Mouse (Mus musculus) hindbrain, postnatal 0 days (tissue): Measurements from ENCODE around the gene Dnajc30. TPM values are rescaled to one million over a fixed set of nuclear protein-coding genes. Genes with fewer than 3 reads are reported as not detected.

Experiments
- ATAC-seq: fragments of 200-750 bp; cut with Nextera tagmentation; 2 replicates; pipeline ENCODE4 v1.8.0; 2017; ENCODE audit warnings: mild to moderate bottlenecking, moderate TSS enrichment, moderate library complexity
- DNase-seq: peaks from one replicate; pipeline ENCODE4 v3.0.0-alpha.2; 2015; ENCODE audit warnings: low spot score
- H3K27ac ChIP-seq: fragments of 300-500 bp; sonication (generic); 2 replicates; pipeline ENCODE4 v1.5.1; 2014; ENCODE audit warnings: mild to moderate bottlenecking
- H3K27me3 ChIP-seq: fragments of 300-500 bp; sonication (generic); 2 replicates; pipeline ENCODE4 v1.6.1; 2014; ENCODE audit warnings: low read length, mixed read lengths; ENCODE audit not compliant: insufficient read depth
- H3K36me3 ChIP-seq: fragments of 300-500 bp; sonication (generic); 2 replicates; pipeline ENCODE4 v1.6.1; 2014; ENCODE audit warnings: low read length, mixed read lengths; ENCODE audit not compliant: insufficient read depth
- H3K4me1 ChIP-seq: fragments of 300-500 bp; sonication (generic); 2 replicates; pipeline ENCODE4 v1.6.1; 2014; ENCODE audit warnings: antibody characterized with exemption, low read length, mixed read lengths; ENCODE audit not compliant: insufficient read depth
- H3K4me2 ChIP-seq: fragments of 300-500 bp; sonication (generic); 2 replicates; pipeline ENCODE4 v1.6.1; 2014; ENCODE audit warnings: low read depth, mild to moderate bottlenecking, low read length, moderate library complexity, mixed read lengths
- H3K4me3 ChIP-seq: fragments of 300-500 bp; sonication (generic); 2 replicates; pipeline ENCODE4 v1.5.1; 2014; ENCODE audit warnings: low read length
- H3K9ac ChIP-seq: fragments of 300-500 bp; sonication (generic); replicated peaks from 2 replicates; pipeline ENCODE4 v1.6.1; 2014; ENCODE audit warnings: mild to moderate bottlenecking, low read length, moderate library complexity, mixed read lengths
- H3K9me3 ChIP-seq: fragments of 300-500 bp; sonication (generic); 2 replicates; pipeline ENCODE4 v1.6.1; 2016; ENCODE audit warnings: low read length, mixed read lengths
- CTCF ChIP-seq: IDR thresholded peaks from 2 replicates; pipeline ENCODE4 v1.5.1; 2016; ENCODE audit warnings: antibody characterized with exemption, control low read depth, low read depth
- WGBS: fragments of 180-500 bp; shearing (Covaris S2); extraction: QIAGEN DNeasy Blood & Tissue Kit; methylation state at CpG from one replicate; pipeline ENCODE4 v1.1.7; 2014; 5-methylcytosine and 5-hydroxymethylcytosine counted together
- polyA plus RNA-seq: library from polyadenylated mRNA; unstranded; fragments of >200 nt; fragmentation: Nextera tagmentation; extraction: Ambion mirVana; gene quantifications from 2 replicates; pipeline ENCODE4 v1.2.1, GENCODE M21; 2015
- total RNA-seq: library from RNA; depleted of rRNA; stranded (reverse); fragments of >200 nt; gene quantifications from 2 replicates; pipeline ENCODE4 v1.2.3, GENCODE M21; 2014; rRNA removed

Dnajc30 gene
- total and polyA plus RNA-seq, 2 experiments from 2014 or later, result 14.7 to 43.4 TPM

DNA sequence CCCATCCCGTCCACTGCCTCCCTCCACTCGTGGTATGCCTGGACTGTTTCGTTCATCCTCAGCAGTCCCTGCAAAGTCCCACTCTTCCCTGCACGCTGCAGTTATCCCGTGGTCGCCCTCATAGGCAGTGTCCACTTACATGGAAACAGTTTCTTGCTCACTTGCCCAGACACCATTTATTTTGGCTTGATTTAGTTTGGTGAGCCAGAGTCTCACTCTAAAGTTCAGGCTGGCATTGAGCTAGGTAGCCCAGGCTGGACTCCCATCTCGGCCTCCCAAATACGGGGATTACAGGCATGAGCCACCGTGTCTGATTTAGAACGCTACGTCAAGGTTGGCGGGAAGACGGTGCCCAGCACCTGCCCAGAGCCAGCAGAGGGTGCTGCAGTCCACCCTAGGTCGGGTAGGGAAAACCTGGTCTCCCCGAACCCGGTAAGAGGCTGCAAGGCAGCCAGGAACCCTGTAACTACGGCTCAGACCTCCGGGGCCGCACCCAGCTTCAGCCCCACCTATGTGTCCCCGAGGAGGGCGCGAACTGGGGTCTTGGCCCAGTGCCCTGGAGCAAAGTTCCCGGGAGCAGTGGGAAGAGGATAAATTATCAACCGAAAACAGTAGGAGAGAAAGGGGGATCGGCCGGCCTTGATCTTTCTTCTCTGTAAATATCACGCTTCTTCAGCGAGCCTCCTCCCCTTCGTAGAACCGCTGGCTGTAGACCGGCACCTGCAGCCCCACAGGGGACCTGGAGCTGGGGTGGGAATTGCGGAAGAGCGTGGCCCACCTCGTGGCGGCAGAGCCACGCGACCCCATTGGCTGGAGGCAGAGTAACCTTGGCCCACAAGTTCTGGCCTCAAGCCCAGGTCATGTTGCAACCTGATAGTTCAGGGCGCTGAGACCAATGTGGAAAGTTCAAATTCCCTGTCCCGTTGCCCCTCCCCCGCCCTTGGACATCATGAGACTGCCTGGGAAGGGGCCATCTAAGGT is 43.8 kb downstream of the Dnajc30 start:
- DNase-seq, result peak; percentile 68
- Histone ChIP-seq H3K4me3 (peak overlapping the region; percentile 46; the same call in 1 of the 2 replicates), H3K4me1 (0 out of 2 replicates have a peak, but pooled peaks cover 5% of the 10 kb centered on the region), H3K27me3 (peaks cover 30% of the 10 kb centered on the region), H3K4me2 (peak overlapping the region; percentile 40), H3K9ac (no peak overlapping the region), H3K36me3 (no peaks in the 10 kb centered on the region), H3K27ac (no peak overlapping the region), H3K9me3 (no peaks in the 10 kb centered on the region)
- peak; percentile 69 for ATAC-seq
- 10% methylated on average over 40 of the region's 40 CpGs for WGBS
- peak; percentile 72 for TF ChIP-seq CTCF

DNA sequence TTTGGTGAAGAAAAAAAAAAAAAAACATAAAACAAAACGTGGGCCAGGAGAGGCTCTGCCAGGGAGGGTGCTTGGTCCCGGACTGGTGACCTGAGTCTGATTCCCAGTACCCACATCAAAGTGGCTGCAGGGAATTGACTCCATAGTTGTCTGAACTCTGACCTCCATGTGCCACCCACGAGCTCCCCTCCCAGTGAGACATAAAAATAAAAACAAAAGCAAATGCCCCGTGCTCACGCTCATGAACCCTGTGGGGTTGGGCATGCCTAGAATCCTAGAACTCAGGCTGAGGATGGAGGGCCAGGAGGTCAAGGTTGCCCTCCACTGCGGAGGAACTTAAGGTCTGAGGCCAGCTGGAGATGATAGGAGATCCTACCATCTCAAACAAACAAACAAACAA is 45.0 kb downstream of the Dnajc30 start:
- DNase-seq (no peak), ATAC-seq (no peak)
- Histone ChIP-seq H3K27ac (no peak overlapping the region), H3K9me3 (no peaks in the 10 kb centered on the region), H3K4me3 (no peak overlapping the region), H3K4me2 (no peak overlapping the region), H3K9ac (no peak overlapping the region), H3K4me1 (0 out of 2 replicates have a peak, but pooled peaks cover 5% of the 10 kb centered on the region), H3K27me3 (peaks cover 30% of the 10 kb centered on the region), H3K36me3 (no peaks in the 10 kb centered on the region)
- WGBS, result 56% methylated on average over 6 of the region's 6 CpGs
- no peak for TF ChIP-seq CTCF

DNA sequence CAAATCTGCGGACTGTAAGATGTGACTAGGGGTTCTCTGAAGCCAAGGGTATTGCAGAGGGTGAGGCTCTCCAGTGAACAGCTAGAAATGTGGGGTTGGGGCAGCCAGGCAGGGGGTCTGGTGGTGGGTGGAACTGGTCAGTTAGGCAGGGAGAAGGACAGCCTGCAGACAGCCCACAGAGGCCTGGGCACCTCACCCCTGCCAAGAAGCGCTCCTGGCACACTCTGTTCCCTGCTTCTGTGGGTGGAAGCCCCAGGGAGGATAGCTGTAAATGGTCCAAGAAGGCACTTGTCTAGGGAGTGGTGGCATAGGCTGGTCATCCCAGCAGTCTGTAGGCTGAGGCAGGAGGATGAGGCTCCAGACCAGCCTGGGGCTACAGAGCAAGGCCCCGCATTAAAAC is 45.4 kb downstream of the Dnajc30 start:
- ATAC-seq, result no peak
- Histone ChIP-seq H3K4me1 (0 out of 2 replicates have a peak, but pooled peaks cover 5% of the 10 kb centered on the region), H3K36me3 (no peaks in the 10 kb centered on the region), H3K27me3 (peaks cover 30% of the 10 kb centered on the region), H3K9ac (no peak overlapping the region), H3K4me2 (no peak overlapping the region), H3K4me3 (no peak overlapping the region), H3K27ac (no peak overlapping the region), H3K9me3 (no peaks in the 10 kb centered on the region)
- 89% methylated on average over 3 of the region's 3 CpGs for WGBS
- DNase-seq, result no peak
- TF ChIP-seq CTCF, result no peak

- H3K27ac ChIP-seq, result no peak overlapping the region
- H3K9me3 ChIP-seq, result no peaks in the 10 kb centered on the region
- no peak overlapping the region for H3K4me2 ChIP-seq
- peaks cover 30% of the 10 kb centered on the region for H3K27me3 ChIP-seq
- ATAC-seq (no peak), DNase-seq (no peak)
- 57% methylated on average over 6 of the region's 6 CpGs for WGBS
- H3K9ac ChIP-seq, result no peak overlapping the region
- TF ChIP-seq CTCF, result no peak
- 0 out of 2 replicates have a peak, but pooled peaks cover 5% of the 10 kb centered on the region for H3K4me1 ChIP-seq
- no peaks in the 10 kb centered on the region for H3K36me3 ChIP-seq
- no peak overlapping the region for H3K4me3 ChIP-seq
Observed at GRCm38 (mm10) chr5:135109976-135110375, 46.0 kb downstream of the Dnajc30 start.

- no peak overlapping the region for H3K9ac ChIP-seq
- 87% methylated on average over 12 of the region's 12 CpGs for WGBS
- H3K4me3 ChIP-seq, result no peak overlapping the region
- H3K36me3 ChIP-seq, result no peaks in the 10 kb centered on the region
- 0 out of 2 replicates have a peak, but pooled peaks cover 5% of the 10 kb centered on the region for H3K27me3 ChIP-seq
- no peaks in the 10 kb centered on the region for H3K4me1 ChIP-seq
- H3K9me3 ChIP-seq, result no peaks in the 10 kb centered on the region
- no peak for ATAC-seq
- H3K4me2 ChIP-seq, result no peak overlapping the region
- no peak for TF ChIP-seq CTCF
- DNase-seq, result no peak
- H3K27ac ChIP-seq, result no peak overlapping the region
Observed at GRCm38 (mm10) chr5:135113782-135114181, 49.8 kb downstream of the Dnajc30 start.

- no peaks in the 10 kb centered on the region for H3K27me3 ChIP-seq
- H3K4me2 ChIP-seq, result no peak overlapping the region
- TF ChIP-seq CTCF, result no peak
- H3K36me3 ChIP-seq, result no peaks in the 10 kb centered on the region
- no peaks in the 10 kb centered on the region for H3K4me1 ChIP-seq
- 86% methylated on average over 8 of the region's 8 CpGs for WGBS
- DNase-seq, result no peak
- no peak overlapping the region for H3K9ac ChIP-seq
- H3K27ac ChIP-seq, result no peak overlapping the region
- ATAC-seq, result no peak
- no peaks in the 10 kb centered on the region for H3K9me3 ChIP-seq
- H3K4me3 ChIP-seq, result no peak overlapping the region
Observed at GRCm38 (mm10) chr5:135115241-135115640, 51.2 kb downstream of the Dnajc30 start.

Other genes starting within 250 kb of the Dnajc30 start
- not detected in 2 replicates for gene Tmem270, start 157.5 kb upstream of the Dnajc30 start, total RNA-seq
- not detected in 2 replicates for gene Tmem270, start 157.5 kb upstream of the Dnajc30 start, polyA plus RNA-seq
- gene Cldn13, start 148.7 kb upstream of the Dnajc30 start, total RNA-seq, result not detected in 2 replicates
- not detected in 2 replicates for gene Cldn13, start 148.7 kb upstream of the Dnajc30 start, polyA plus RNA-seq
- gene Mettl27, start 131.8 kb upstream of the Dnajc30 start, total RNA-seq, result 8.1 and 10.9 TPM in 2 replicates
- gene Mettl27, start 131.8 kb upstream of the Dnajc30 start, polyA plus RNA-seq, result 8.5 and 11.0 TPM in 2 replicates
- not detected in 2 replicates for gene Cldn4, start 117.3 kb upstream of the Dnajc30 start, total RNA-seq
- gene Cldn4, start 117.3 kb upstream of the Dnajc30 start, polyA plus RNA-seq, result not detected in 2 replicates
- 3.6 and 10.5 TPM in 2 replicates for gene Cldn3, start 78.0 kb upstream of the Dnajc30 start, total RNA-seq
- gene Cldn3, start 78.0 kb upstream of the Dnajc30 start, polyA plus RNA-seq, result 4.7 and 5.9 TPM in 2 replicates
- 60.7 and 72.4 TPM in 2 replicates for gene Abhd11, start 55.0 kb upstream of the Dnajc30 start, total RNA-seq
- 81.7 and 83.7 TPM in 2 replicates for gene Abhd11, start 55.0 kb upstream of the Dnajc30 start, polyA plus RNA-seq
- 141 and 149 TPM in 2 replicates for gene Stx1a, start 40.7 kb upstream of the Dnajc30 start, total RNA-seq
- 118 and 126 TPM in 2 replicates for gene Stx1a, start 40.7 kb upstream of the Dnajc30 start, polyA plus RNA-seq
- 44.8 and 52.2 TPM in 2 replicates for gene Bud23, start 757 bp downstream of the Dnajc30 start, total RNA-seq
- gene Bud23, start 757 bp downstream of the Dnajc30 start, polyA plus RNA-seq, result 64.5 TPM in 2 replicates
- gene Vps37d, start 14.1 kb downstream of the Dnajc30 start, total RNA-seq, result 97.1 and 100 TPM in 2 replicates
- gene Vps37d, start 14.1 kb downstream of the Dnajc30 start, polyA plus RNA-seq, result 28.6 and 30.0 TPM in 2 replicates
- gene Mlxipl, start 25.7 kb downstream of the Dnajc30 start, total RNA-seq, result 0.58 and 2.3 TPM in 2 replicates
- 0.86 and 1.4 TPM in 2 replicates for gene Mlxipl, start 25.7 kb downstream of the Dnajc30 start, polyA plus RNA-seq
- 36.9 and 43.7 TPM in 2 replicates for gene Tbl2, start 85.5 kb downstream of the Dnajc30 start, total RNA-seq
- gene Tbl2, start 85.5 kb downstream of the Dnajc30 start, polyA plus RNA-seq, result 10.7 and 12.3 TPM in 2 replicates
- gene Bcl7b, start 104.1 kb downstream of the Dnajc30 start, total RNA-seq, result 13.7 and 18.5 TPM in 2 replicates
- gene Bcl7b, start 104.1 kb downstream of the Dnajc30 start, polyA plus RNA-seq, result 32.5 and 36.4 TPM in 2 replicates
- 35.5 and 42.9 TPM in 2 replicates for gene Baz1b, start 123.1 kb downstream of the Dnajc30 start, total RNA-seq
- gene Baz1b, start 123.1 kb downstream of the Dnajc30 start, polyA plus RNA-seq, result 15.8 and 16.7 TPM in 2 replicates
- 35.1 and 49.8 TPM in 2 replicates for gene Fzd9, start 187.0 kb downstream of the Dnajc30 start, total RNA-seq
- gene Fzd9, start 187.0 kb downstream of the Dnajc30 start, polyA plus RNA-seq, result 18.0 TPM in 2 replicates